Mouse (Mus musculus) T-cell, adult 2 months (primary cell): ENCODE data around the gene Gnl1.
"Not testable (repeated sequence)": the region's sequence is repeated elsewhere in the genome, so short reads cannot be mapped to it uniquely, and the experiment has no call there.

Experiments used
- DNase-seq: peaks from one replicate; pipeline ENCODE4 v3.0.0; 2022; ENCODE audit warnings: low spot score

Gnl1 gene

GRCm38 (mm10) chr17:35979401-35980362 is at the start of gene Gnl1, which contains the start of gene Prr3:
Gnl1 (plus strand) TSS chr17:35979851.
Prr3 (minus strand) TSS chr17:35980236.
- DNase-seq: peak; percentile 83

GRCm38 (mm10) chr17:35930627-35931026 is 49.0 kb upstream of the Gnl1 start:
- no peak for DNase-seq

- DNase-seq: no peak
These were observed 47.0 kb upstream of the Gnl1 start for GRCm38 (mm10) chr17:35932608-35933007.

DNA sequence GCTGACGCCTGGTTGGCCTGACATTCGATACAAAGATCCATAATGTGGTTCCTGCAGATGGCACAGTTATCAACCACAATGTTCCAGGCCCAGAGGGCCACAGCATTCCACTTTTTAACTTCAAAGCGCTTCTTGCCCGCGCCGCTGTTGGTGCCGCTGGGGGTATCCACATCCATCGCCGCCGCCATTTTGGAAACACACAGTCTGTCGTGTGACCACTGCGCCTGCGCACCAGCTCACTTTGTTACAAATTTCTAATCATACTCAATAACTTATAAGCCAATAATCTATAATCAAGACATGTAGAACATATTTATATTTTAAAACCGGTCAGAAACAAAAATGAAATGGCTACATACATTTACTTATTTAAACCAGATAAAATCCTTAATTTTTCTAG is 43.9 kb upstream of the Gnl1 start:
- DNase-seq: not testable (repeated sequence)

DNA sequence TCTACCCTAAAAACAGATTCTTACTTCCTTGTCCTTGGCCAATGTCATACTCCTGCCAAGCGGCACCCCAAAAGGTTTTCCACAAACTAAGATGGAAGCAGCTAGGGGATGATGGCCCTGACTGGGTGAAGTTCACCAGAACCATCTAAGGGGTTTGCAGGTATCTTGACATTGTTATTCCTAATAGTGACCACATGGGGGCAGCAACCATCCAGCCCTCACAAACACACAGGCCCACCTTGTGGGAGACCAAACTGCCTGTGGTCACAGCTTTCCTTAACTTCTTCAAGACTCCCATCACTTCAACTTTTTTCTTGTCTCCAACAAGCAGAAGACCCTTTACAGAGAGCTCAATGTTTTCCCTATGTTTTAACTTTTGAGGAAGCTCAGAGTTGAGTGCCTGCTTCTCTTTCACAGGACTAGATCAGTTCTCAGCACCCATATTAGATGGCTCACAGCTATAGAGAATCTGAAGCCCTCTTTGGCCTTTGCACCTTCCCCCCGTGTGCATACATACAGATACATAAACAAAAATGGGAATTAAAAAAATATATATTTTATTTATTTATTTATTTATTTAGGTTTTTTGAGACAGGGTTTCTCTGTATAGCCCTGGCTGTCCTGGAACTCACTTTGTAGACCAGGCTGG is 41.8 kb upstream of the Gnl1 start:
- DNase-seq: peak; percentile 62

DNA sequence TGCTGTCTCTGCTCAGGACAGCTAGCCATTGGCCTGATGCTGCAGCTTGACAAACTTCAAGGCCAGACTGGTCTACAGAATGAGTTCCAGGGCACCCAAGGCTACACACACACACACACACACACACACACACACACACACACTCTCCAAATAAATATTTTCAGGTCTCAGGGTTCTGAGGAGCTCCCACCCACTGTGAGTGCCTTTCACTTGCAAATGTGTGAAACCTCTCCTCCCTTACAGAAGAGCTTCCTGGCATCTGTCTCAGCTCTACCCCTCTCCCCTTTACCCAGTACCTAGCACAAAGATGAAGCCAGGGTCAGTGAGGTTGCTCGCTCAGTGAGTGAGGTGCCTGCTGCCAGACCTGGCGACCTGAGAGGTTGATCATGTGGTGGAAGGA is 40.5 kb upstream of the Gnl1 start:
- DNase-seq: no peak

DNA sequence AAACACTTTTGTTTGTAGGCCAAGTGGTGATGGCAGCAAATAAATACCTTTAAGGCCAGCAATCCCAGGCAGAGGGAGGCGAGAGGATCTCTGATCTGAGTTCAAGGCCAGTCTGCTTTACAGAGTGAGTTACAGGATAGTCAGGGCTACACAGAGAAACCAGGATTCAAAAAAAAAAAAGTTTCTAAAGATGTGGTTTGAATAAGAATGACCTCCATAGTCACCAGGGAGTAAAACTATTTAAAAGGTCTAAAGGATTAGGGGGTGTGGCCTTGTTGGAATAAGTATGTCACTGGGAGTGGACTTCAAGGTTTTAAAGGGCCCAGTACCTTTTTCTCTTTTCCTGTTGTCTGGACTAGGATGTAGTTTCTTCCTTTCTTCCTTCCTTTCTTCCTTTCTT is 39.7 kb upstream of the Gnl1 start:
- no peak for DNase-seq

- DNase-seq: not testable (repeated sequence)
These were observed 28.7 kb upstream of the Gnl1 start for GRCm38 (mm10) chr17:35950946-35951345.

GRCm38 (mm10) chr17:35952559-35952958 is 27.1 kb upstream of the Gnl1 start:
- DNase-seq: not testable (repeated sequence)

DNA sequence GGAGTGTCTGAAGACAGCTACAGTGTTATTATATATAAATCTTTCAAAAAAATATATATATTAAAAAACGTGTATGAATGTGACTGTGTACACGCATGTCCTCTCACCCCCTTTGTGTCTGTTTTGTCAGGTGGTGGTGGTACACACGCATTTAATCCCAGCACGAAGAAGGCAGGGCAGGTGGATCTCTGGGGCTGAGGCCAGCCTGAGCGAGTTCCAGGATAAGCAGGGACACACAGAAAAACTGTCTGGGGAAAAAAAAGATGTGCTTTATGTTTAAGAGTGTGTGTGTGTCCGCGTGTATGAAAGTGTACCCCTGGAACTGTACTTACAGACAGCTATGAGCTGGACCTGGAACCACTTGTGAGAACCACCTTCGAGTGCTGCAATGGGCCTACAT is 25.0 kb upstream of the Gnl1 start:
- no peak for DNase-seq

- no peak for DNase-seq
These were observed 21.0 kb upstream of the Gnl1 start for GRCm38 (mm10) chr17:35958533-35959223.

DNA sequence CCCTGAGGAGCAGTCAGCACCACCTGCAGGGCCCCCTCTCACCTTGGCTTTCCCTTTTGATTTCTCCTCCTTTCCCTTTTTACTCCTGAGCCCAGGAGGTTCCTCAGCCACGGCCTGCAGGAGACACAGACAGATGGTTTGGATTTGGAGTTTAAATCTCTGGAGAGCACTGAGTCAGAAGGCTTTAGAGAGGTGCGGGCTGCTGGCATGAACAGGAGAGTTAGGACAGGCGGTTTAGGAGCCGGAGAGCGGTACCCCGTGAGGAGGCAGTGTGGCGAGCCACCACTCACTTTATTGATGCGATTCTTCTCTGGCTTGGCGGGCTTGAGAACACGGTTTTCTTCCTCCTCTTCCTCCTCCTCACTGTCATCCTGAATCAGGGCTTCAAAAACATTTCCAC is 16.4 kb upstream of the Gnl1 start:
- DNase-seq: no peak

DNA sequence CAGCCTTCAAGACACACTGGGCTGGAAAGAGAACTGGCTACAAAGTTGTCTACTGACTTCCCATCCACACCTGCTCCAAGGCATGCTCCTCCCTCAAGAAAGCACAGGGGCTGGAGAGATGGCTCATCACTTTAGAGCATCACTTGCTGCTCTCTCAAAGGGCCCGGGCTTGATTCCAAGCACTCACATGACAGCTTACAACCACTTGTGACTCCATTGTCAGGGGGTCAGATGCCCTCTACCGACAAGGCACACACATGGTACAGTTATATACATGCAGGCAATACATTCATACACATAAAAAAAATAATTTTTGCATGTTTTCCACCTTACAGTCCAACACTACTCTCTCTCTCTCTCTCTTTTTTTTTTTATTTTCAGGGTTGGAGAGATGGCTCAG is 12.0 kb upstream of the Gnl1 start:
- no peak for DNase-seq

- peak; percentile 99 for DNase-seq
These were observed 9.9 kb upstream of the Gnl1 start, which contains the start of gene Abcf1 for GRCm38 (mm10) chr17:35969418-35970389. Abcf1 (minus strand) TSS chr17:35969761.

- no peak for DNase-seq
These were observed 7.5 kb upstream of the Gnl1 start for GRCm38 (mm10) chr17:35972131-35972530.

GRCm38 (mm10) chr17:35978811-35979400 is 745 bp upstream of the Gnl1 start:
- no peak for DNase-seq

DNA sequence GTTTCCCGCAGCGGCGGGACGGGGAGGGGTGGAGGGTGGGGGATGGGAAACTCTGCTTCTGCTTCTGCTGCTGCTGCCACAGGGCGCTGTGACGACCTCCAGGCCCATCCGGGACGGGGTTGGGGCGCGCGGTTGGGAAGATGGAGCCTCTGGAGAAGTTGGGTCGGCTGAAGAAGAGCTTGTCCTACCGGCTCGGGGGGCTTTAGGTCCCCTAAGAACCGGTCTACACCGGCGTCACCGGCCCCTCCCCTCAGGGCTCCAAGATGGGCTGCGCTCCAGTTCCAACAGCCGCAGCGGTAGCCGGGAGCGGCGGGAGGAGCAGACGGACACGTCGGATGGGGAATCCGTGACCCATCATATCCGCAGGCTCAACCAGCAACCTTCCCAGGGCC is 708 bp downstream of the Gnl1 start:
- DNase-seq: no peak

- no peak for DNase-seq
These were observed 2.1 kb downstream of the Gnl1 start for GRCm38 (mm10) chr17:35981776-35982175.

DNA sequence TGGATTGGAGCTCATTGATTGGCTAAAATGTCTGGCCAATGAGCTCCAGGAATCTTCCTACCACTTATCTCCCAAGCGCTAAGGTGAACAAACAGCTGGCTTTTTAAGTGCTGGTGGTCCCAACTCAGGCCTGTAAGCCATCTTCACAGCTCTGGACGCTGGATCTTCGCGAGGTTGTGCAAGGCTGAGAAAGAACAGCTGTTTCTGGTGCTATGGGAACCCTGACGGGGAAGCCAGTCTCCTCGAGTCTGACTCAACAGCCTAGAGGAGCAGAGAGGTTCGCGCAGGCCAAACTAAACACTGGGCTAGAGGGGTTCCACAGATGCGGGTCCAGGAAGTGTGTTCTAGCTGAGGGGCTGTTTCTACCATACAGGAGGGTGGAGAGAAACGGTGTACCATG is 12.1 kb downstream of the Gnl1 start:
- DNase-seq: no peak

GRCm38 (mm10) chr17:35993675-35994074 is 14.0 kb downstream of the Gnl1 start:
- DNase-seq: peak; percentile 86
